Mouse (Mus musculus) midbrain, embryonic 12.5 days (tissue): ENCODE measurements around the gene Paqr6. TPM values are rescaled to one million over a fixed set of nuclear protein-coding genes. Genes with fewer than 3 reads are reported as not detected.
A peak's percentile ranks its signal among the peaks of the same experiment; 100 is the strongest.

Experiments used
- ATAC-seq: fragments of 200-750 bp; cut with Nextera tagmentation; 2 replicates; pipeline ENCODE4 v1.8.0; 2017; ENCODE audit warnings: low read depth, moderate TSS enrichment, moderate library complexity; ENCODE audit not compliant: low FRiP score
- H3K27ac ChIP-seq: fragments of 300-500 bp; sonication (generic); replicated peaks from 2 replicates; pipeline ENCODE4 v1.5.1; 2016; ENCODE audit warnings: mild to moderate bottlenecking
- H3K27me3 ChIP-seq: fragments of 300-500 bp; sonication (generic); 2 replicates; pipeline ENCODE4 v1.6.1; 2016; ENCODE audit warnings: mild to moderate bottlenecking
- H3K36me3 ChIP-seq: fragments of 300-500 bp; sonication (generic); 2 replicates; pipeline ENCODE4 v1.6.1; 2016
- H3K4me1 ChIP-seq: fragments of 300-500 bp; sonication (generic); 2 replicates; pipeline ENCODE4 v1.6.1; 2016
- H3K4me2 ChIP-seq: fragments of 300-500 bp; sonication (generic); replicated peaks from 2 replicates; pipeline ENCODE4 v1.6.1; 2016; ENCODE audit warnings: mild to moderate bottlenecking, moderate library complexity
- H3K4me3 ChIP-seq: fragments of 300-500 bp; sonication (generic); 2 replicates; pipeline ENCODE4 v1.5.1; 2016; ENCODE audit warnings: mild to moderate bottlenecking
- H3K9ac ChIP-seq: fragments of 300-500 bp; sonication (generic); replicated peaks from 2 replicates; pipeline ENCODE4 v1.6.1; 2016; ENCODE audit warnings: mild to moderate bottlenecking, moderate library complexity
- H3K9me3 ChIP-seq: fragments of 300-500 bp; sonication (generic); 2 replicates; pipeline ENCODE4 v1.6.1; 2016; ENCODE audit warnings: mild to moderate bottlenecking
- WGBS: fragments of 180-500 bp; shearing (Covaris S2); methylation state at CpG from one replicate; pipeline ENCODE4 v1.1.7; 2016; 5-methylcytosine and 5-hydroxymethylcytosine counted together
- polyA plus RNA-seq: library from polyadenylated mRNA; unstranded; fragments of >200 nt; fragmentation: Nextera tagmentation; extraction: Ambion mirVana; gene quantifications from 2 replicates; pipeline ENCODE4 v1.2.1, GENCODE M21; 2016

Paqr6 gene
- polyA plus RNA-seq, 1 experiment from 2014 or later: 0.89 TPM

GRCm38 (mm10) chr3:88398666-88399065 lies 34.3 kb downstream of the Paqr6 start:
- Histone ChIP-seq H3K4me3 (no peak overlapping the region), H3K27ac (no peak overlapping the region), H3K36me3 (peaks cover 17% of the 10 kb centered on the region), H3K9me3 (no peaks in the 10 kb centered on the region), H3K27me3 (no peaks in the 10 kb centered on the region), H3K9ac (no peak overlapping the region), H3K4me2 (no peak overlapping the region), H3K4me1 (no peaks in the 10 kb centered on the region)
- no peak for ATAC-seq
- 77% methylated on average over 2 of the region's 2 CpGs for WGBS

GRCm38 (mm10) chr3:88403522-88404230 lies 39.3 kb downstream of the Paqr6 start:
- no peak overlapping the region for H3K9ac ChIP-seq
- no peak overlapping the region for H3K4me3 ChIP-seq
- 95% methylated on average over 10 of the region's 10 CpGs for WGBS
- no peaks in the 10 kb centered on the region for H3K27me3 ChIP-seq
- ATAC-seq: no peak
- H3K4me1 ChIP-seq: peaks cover 8% of the 10 kb centered on the region
- H3K27ac ChIP-seq: no peak overlapping the region
- no peaks in the 10 kb centered on the region for H3K9me3 ChIP-seq
- H3K4me2 ChIP-seq: no peak overlapping the region
- peaks cover 10% of the 10 kb centered on the region; the same call in 1 of the 2 replicates for H3K36me3 ChIP-seq

GRCm38 (mm10) chr3:88407090-88407489 lies 42.7 kb downstream of the Paqr6 start:
- Histone ChIP-seq H3K9ac (no peak overlapping the region), H3K4me1 (peaks cover 23% of the 10 kb centered on the region), H3K36me3 (peaks cover 12% of the 10 kb centered on the region), H3K27ac (0 out of 2 replicates have a peak overlapping the region, but pooled peaks have one; percentile 11), H3K9me3 (no peaks in the 10 kb centered on the region), H3K4me2 (no peak overlapping the region), H3K4me3 (no peak overlapping the region), H3K27me3 (no peaks in the 10 kb centered on the region)
- 0 out of 2 replicates have a peak, but pooled peaks have one; percentile 11 for ATAC-seq
- 0% methylated on average over 2 of the region's 2 CpGs for WGBS

- peaks cover 17% of the 10 kb centered on the region for H3K36me3 ChIP-seq
- 0 out of 2 replicates have a peak overlapping the region, but pooled peaks have one; percentile 11 for H3K27ac ChIP-seq
- H3K4me3 ChIP-seq: no peak overlapping the region
- no peak overlapping the region for H3K9ac ChIP-seq
- 62% methylated on average over 7 of the region's 7 CpGs for WGBS
- H3K9me3 ChIP-seq: no peaks in the 10 kb centered on the region
- no peak for ATAC-seq
- H3K27me3 ChIP-seq: no peaks in the 10 kb centered on the region
- H3K4me2 ChIP-seq: no peak overlapping the region
- peaks cover 23% of the 10 kb centered on the region for H3K4me1 ChIP-seq
Observed at GRCm38 (mm10) chr3:88407529-88407928, 43.1 kb downstream of the Paqr6 start.

GRCm38 (mm10) chr3:88408953-88409352 lies 44.6 kb downstream of the Paqr6 start:
- no peak for ATAC-seq
- Histone ChIP-seq H3K4me3 (peak overlapping the region; percentile 79), H3K4me1 (peaks cover 23% of the 10 kb centered on the region), H3K27me3 (no peaks in the 10 kb centered on the region), H3K27ac (no peak overlapping the region), H3K9ac (peak overlapping the region; percentile 87; the same call in 1 of the 2 replicates), H3K4me2 (peak overlapping the region; percentile 70), H3K9me3 (no peaks in the 10 kb centered on the region), H3K36me3 (peaks cover 28% of the 10 kb centered on the region)
- 75% methylated on average over 5 of the region's 5 CpGs for WGBS

- H3K4me2 ChIP-seq: peak within 1 kb of the TSS; percentile 70
- WGBS: under 1% methylated on average over 54 of the region's 54 CpGs
- peaks cover 32% of the 10 kb centered on the region for H3K36me3 ChIP-seq
- H3K27ac ChIP-seq: peak within 1 kb of the TSS; percentile 85
- H3K9ac ChIP-seq: peak within 1 kb of the TSS; percentile 87
- peaks cover 23% of the 10 kb centered on the region for H3K4me1 ChIP-seq
- peak; percentile 92 for ATAC-seq
- peak within 1 kb of the TSS; percentile 79 for H3K4me3 ChIP-seq
- no peaks in the 10 kb centered on the region for H3K27me3 ChIP-seq
- H3K9me3 ChIP-seq: no peaks in the 10 kb centered on the region
Observed at GRCm38 (mm10) chr3:88409741-88410644, 45.6 kb downstream of the Paqr6 start, which contains the start of gene Pmf1. Gene Pmf1 (minus strand): TSS chr3:88410331.

GRCm38 (mm10) chr3:88410645-88411031 lies 46.3 kb downstream of the Paqr6 start:
- WGBS: 28% methylated on average over 7 of the region's 7 CpGs
- no peak for ATAC-seq
- peak overlapping the region; percentile 85 for H3K27ac ChIP-seq

GRCm38 (mm10) chr3:88411681-88412080 lies 47.3 kb downstream of the Paqr6 start:
- no peak for ATAC-seq
- peaks cover 48% of the 10 kb centered on the region for H3K36me3 ChIP-seq
- H3K27me3 ChIP-seq: no peaks in the 10 kb centered on the region
- 91% methylated on average over 4 of the region's 4 CpGs for WGBS
- H3K4me3 ChIP-seq: no peak overlapping the region
- H3K9ac ChIP-seq: no peak overlapping the region
- H3K9me3 ChIP-seq: no peaks in the 10 kb centered on the region
- H3K27ac ChIP-seq: no peak overlapping the region
- H3K4me2 ChIP-seq: no peak overlapping the region
- H3K4me1 ChIP-seq: peaks cover 23% of the 10 kb centered on the region

More at GRCm38 (mm10) chr3:88410645-88411031, 46.3 kb downstream of the Paqr6 start:
- peak overlapping the region; percentile 70 for H3K4me2 ChIP-seq
- peak overlapping the region; percentile 79 for H3K4me3 ChIP-seq
- peak overlapping the region; percentile 87 for H3K9ac ChIP-seq
- peaks cover 23% of the 10 kb centered on the region for H3K4me1 ChIP-seq
- peaks cover 37% of the 10 kb centered on the region for H3K36me3 ChIP-seq
- H3K9me3 ChIP-seq: no peaks in the 10 kb centered on the region
- H3K27me3 ChIP-seq: no peaks in the 10 kb centered on the region

GRCm38 (mm10) chr3:88412636-88413035 lies 48.3 kb downstream of the Paqr6 start:
- no peak for ATAC-seq
- H3K9ac ChIP-seq: no peak overlapping the region
- peaks cover 23% of the 10 kb centered on the region for H3K4me1 ChIP-seq
- no peaks in the 10 kb centered on the region for H3K27me3 ChIP-seq
- WGBS: 92% methylated on average over 11 of the region's 11 CpGs
- H3K4me3 ChIP-seq: no peak overlapping the region
- no peak overlapping the region for H3K27ac ChIP-seq
- no peaks in the 10 kb centered on the region for H3K9me3 ChIP-seq
- no peak overlapping the region for H3K4me2 ChIP-seq
- peaks cover 53% of the 10 kb centered on the region for H3K36me3 ChIP-seq

- Histone ChIP-seq H3K4me3 (no peak overlapping the region), H3K27me3 (no peaks in the 10 kb centered on the region), H3K9ac (no peak overlapping the region), H3K27ac (no peak overlapping the region), H3K4me1 (peaks cover 2% of the 10 kb centered on the region), H3K4me2 (no peak overlapping the region), H3K36me3 (peaks cover 84% of the 10 kb centered on the region), H3K9me3 (no peaks in the 10 kb centered on the region)
- no peak for ATAC-seq
- WGBS: 89% methylated on average over 4 of the region's 4 CpGs
Observed at GRCm38 (mm10) chr3:88415668-88416067, 51.3 kb downstream of the Paqr6 start.

- no peak overlapping the region for H3K9ac ChIP-seq
- no peak overlapping the region for H3K27ac ChIP-seq
- ATAC-seq: no peak
- WGBS: 89% methylated on average over 6 of the region's 6 CpGs
- no peak overlapping the region for H3K4me2 ChIP-seq
- H3K4me1 ChIP-seq: peaks cover 13% of the 10 kb centered on the region
- no peaks in the 10 kb centered on the region for H3K27me3 ChIP-seq
- H3K9me3 ChIP-seq: no peaks in the 10 kb centered on the region
- H3K4me3 ChIP-seq: no peak overlapping the region
- peaks cover 76% of the 10 kb centered on the region for H3K36me3 ChIP-seq
Observed at GRCm38 (mm10) chr3:88418016-88418415, 53.6 kb downstream of the Paqr6 start.
